Mouse (Mus musculus): ENCODE results near the gene Zfp759.
"Not testable (repeated sequence)": the region's sequence is repeated elsewhere in the genome, so short reads cannot be mapped to it uniquely, and the experiment has no call there.

DNA sequence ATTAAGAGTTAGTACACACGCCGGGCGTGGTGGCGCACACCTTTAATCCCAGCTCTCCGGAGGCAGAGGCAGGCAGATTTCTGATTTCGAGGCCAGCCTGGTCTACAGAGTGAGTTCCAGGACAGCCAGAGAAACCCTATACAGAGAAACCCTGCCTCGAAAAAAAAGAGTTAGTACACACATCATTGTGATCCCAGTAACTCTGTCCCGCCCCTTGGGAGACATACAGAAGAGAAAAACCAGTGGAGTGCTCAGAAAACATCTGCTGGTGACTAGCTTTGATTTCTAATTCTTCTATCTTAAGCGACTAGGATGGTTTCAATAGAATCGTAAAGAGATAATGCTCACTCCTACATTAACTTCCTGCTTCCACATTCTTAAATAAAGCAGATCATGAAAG is 6.0 kb downstream of the Zfp759 start:
- TF ChIP-seq CTCF (IDR thresholded peaks at IDR 0.05; ENCODE audit: low read depth, low read length); GATA1 (IDR thresholded peaks at IDR 0.05; ENCODE audit: borderline replicate concordance, low read length); TAL1 (conservative IDR thresholded peaks at IDR 0.05; ENCODE audit: low read depth, low read length): not testable (repeated sequence)

All from G1E (cell line).